Mouse (Mus musculus) T-cell, adult 66 days (primary cell): Measurements from ENCODE around the gene Efcab7. TPM values are rescaled to one million over a fixed set of nuclear protein-coding genes. Genes with fewer than 3 reads are reported as not detected.

Source experiments
- total RNA-seq, 2 experiments: library from RNA; stranded (reverse); gene quantifications; 3 replicates in 1 of 2; 4 replicates in 1 of 2; pipeline ENCODE4 v1.2.4; 2023

Efcab7 gene
- 1 to 10 TPM; 9.0 to 9.9 TPM for total RNA-seq

DNA sequence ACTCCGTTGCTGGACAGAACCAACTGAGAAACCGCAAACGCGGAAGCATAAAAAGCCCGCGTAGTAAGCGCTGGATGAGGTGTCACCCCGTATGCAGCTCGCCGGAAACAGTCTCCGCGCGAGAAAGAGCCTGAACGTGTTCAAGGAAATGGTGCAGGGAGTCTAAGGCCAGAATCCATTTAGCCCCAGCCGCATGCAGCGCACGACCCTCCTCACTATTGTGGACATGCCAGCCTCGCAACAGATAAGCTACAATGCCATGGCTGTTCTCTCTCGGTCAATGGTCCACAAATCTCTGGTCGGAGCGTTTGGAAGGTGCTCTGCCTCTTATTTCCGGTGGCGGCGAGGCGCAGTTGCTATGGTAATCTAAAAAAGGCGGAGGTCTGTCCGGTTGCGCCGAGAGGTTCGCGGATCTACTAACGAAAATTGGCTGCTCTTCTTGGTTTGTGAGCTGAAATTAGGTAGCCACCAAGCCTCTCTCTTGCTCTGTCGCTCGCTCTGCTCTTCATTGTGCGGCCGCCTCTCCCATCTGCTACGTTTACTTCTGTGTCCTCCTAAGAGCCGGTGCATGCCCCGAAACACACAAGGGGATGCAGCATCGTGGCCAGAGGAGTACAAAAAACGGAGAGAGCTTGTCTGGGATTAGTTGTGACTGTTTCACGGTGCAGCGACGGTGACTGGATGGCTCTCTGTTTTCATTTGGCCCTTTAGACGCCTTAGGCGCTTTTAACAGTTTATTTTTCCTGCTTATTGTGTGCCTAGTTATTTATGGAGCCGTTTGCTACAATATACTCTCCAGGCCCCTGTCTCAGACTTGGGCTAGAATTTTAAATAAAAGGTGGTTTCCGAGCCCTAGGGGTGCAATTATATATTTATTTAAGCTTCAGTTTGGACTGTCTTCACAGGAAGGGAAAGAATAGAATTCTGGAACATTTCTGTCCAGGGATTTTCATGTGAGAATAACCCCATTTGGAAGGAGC, at the start of gene Efcab7:
Efcab7 (plus strand) TSS at position 105 of the 980 bp plus-strand sequence.

DNA sequence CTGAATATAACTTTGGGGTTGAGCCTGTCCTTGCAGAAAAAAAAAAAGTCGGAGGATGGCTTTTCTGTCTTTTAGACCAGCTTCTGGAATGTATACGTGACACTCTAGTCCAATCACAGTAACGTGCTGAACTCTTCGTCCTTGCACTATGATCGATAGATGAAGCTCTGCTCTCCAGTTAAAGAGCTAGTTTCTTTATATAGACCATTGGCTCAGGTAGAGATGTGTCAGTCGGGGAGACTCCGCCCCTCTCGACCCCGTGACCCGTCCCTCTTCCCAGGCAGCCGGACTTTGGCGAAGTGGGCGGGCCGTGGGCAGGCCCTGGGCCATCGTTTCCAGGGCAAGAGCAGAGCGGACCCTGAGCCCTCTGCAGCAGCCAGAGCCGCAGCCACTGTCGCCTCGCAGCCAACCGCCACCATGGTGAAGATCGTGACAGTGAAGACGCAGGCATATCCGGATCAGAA, 100.2 kb downstream of the Efcab7 start, which contains the start of gene Pgm1:
Pgm1 (plus strand) TSS at position 266 of the 464 bp plus-strand sequence.

DNA sequence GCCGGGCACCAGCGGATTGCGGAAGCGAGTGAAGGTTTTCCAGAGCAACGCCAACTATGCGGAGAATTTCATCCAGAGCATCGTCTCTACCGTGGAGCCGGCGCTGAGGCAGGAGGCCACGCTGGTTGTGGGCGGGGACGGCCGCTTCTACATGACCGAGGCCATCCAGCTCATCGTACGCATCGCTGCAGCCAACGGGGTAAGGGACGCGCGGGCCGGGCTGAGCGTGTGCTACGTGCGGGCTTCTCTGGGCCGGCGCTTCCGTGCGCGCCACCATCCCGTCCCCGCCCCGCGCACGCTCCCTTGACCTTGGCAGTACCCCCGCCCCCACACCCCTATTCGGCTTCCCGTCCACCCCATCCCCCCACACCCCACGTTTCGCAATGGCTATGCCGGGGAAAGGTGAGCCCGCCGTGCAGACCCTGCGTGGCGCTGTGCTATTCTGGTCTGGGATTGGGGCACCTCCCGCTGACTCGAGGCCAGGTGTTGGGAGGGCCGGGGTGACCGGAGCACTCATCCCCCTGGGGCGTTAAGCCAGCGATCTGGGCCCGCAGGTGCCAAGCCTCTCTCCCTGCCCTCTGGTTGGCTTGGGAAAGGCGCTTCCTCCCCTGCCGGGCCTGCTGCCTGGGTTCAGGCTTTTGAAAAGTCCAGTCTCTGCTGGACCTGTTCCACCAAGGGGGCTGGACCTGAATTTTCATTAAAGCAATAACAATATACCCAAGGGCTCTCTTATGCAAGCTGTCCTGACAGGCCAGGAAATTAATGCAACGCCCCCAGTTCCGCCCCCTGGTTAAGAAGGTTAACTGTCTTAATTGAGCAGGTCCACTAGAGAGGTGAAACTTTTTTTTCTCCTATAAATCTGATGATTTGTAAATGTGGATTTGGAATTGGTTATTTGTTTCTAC, 100.9 kb downstream of the Efcab7 start, which contains the start of gene Itgb3bp:
Itgb3bp (minus strand) TSS at position 201 of the 905 bp plus-strand sequence.

Other genes with a start within 250 kb of the Efcab7 start
- gene Foxd3, start 172.9 kb upstream of the Efcab7 start, total RNA-seq = not detected
- 1 to 10 TPM; 3.7 to 5.1 TPM for gene Alg6, start 113.5 kb upstream of the Efcab7 start, total RNA-seq
- gene Pgm1, start 100.2 kb downstream of the Efcab7 start, total RNA-seq = 10 to 100 TPM; 20.2 to 22.8 TPM
- gene Itgb3bp, start 100.6 kb downstream of the Efcab7 start, total RNA-seq = 10 to 100 TPM in 1 of 2 experiments, 1 to 10 TPM in 1; 9.6 to 10.8 TPM